Mouse (Mus musculus) megakaryocyte progenitor cell, adult 5-6 weeks (primary cell): ENCODE results near the gene Gm28051. TPM values are rescaled to one million over a fixed set of nuclear protein-coding genes. Genes with fewer than 3 reads are reported as not detected.

Experiments used
- total RNA-seq, 2 experiments: library from RNA; stranded (forward) in 1 of 2; stranded (reverse) in 1 of 2; fragments of 157-497, 149-512 nt in 1 of 2; fragments of 200-1000 nt in 1 of 2; gene quantifications; 2 replicates each; pipeline versions ENCODE4 v1.2.3 to v1.2.4; 2015 to 2017

The Gm28051 gene
- total RNA-seq, 2 experiments from 2014 or later = not detected

Other genes with a start within 250 kb of the Gm28051 start
- not detected in 2 replicates for gene Chga, start 202.8 kb downstream of the Gm28051 start, total RNA-seq (2015)
- gene Chga, start 202.8 kb downstream of the Gm28051 start, total RNA-seq (2017) = not detected in 2 replicates
- 8.6 and 10.5 TPM in 2 replicates for gene Itpk1, start 52.8 kb downstream of the Gm28051 start, total RNA-seq (2015)
- gene Itpk1, start 52.8 kb downstream of the Gm28051 start, total RNA-seq (2017) = 15.1 and 15.3 TPM in 2 replicates
- gene Moap1, start 14.1 kb downstream of the Gm28051 start, total RNA-seq (2015) = 8.0 and 13.3 TPM in 2 replicates
- 2.7 and 10.3 TPM in 2 replicates for gene Moap1, start 14.1 kb downstream of the Gm28051 start, total RNA-seq (2017)
- gene Tmem251, start 14.0 kb downstream of the Gm28051 start, total RNA-seq (2015) = 8.0 and 10.6 TPM in 2 replicates
- 8.3 and 8.8 TPM in 2 replicates for gene Tmem251, start 14.0 kb downstream of the Gm28051 start, total RNA-seq (2017)
- 19.6 and 19.7 TPM in 2 replicates for gene Gon7, start within 50 bp of the Gm28051 start, total RNA-seq (2015)
- gene Gon7, start within 50 bp of the Gm28051 start, total RNA-seq (2017) = 17.5 and 18.0 TPM in 2 replicates
- gene Ubr7, start 202 bp upstream of the Gm28051 start, total RNA-seq (2015) = 29.3 and 32.4 TPM in 2 replicates
- 47.7 and 55.2 TPM in 2 replicates for gene Ubr7, start 202 bp upstream of the Gm28051 start, total RNA-seq (2017)
- 11.3 and 16.7 TPM in 2 replicates for gene Gm20604, start 907 bp upstream of the Gm28051 start, total RNA-seq (2015)
- gene Gm20604, start 907 bp upstream of the Gm28051 start, total RNA-seq (2017) = 10.2 and 11.4 TPM in 2 replicates
- gene Btbd7, start 120.7 kb upstream of the Gm28051 start, total RNA-seq (2015) = 16.5 and 18.7 TPM in 2 replicates
- 17.2 and 20.0 TPM in 2 replicates for gene Btbd7, start 120.7 kb upstream of the Gm28051 start, total RNA-seq (2017)
- not detected in 2 replicates for gene Cox8c, start 141.6 kb upstream of the Gm28051 start, total RNA-seq (2015)
- gene Cox8c, start 141.6 kb upstream of the Gm28051 start, total RNA-seq (2017) = not detected in 2 replicates
- 0.02 TPM in 2 replicates for gene Unc79, start 191.1 kb upstream of the Gm28051 start, total RNA-seq (2015)
- under 0.01 TPM in 1 of 2 replicates, not detected in the other for gene Unc79, start 191.1 kb upstream of the Gm28051 start, total RNA-seq (2017)